In genomic region chr12:80184041-80184440, GRCm38 (mm10) we compare ENCODE assay signal across 21 mouse cellular contexts.
"Had no signal": no experiment of that assay in that cellular context is flagged by ENCODE, and none has a peak within 500 bp of the region (broad histone marks: within the 10 kb centered on the region; RNA-seq: fewer than 3 reads in every experiment).

No protein-coding gene starts in this region.

- H3K9me3 ChIP-seq: lung, embryonic 15.5 days; megakaryocyte, embryonic 14.5 days; midbrain, embryonic 10.5 days; midbrain, embryonic 13.5 days; neural tube, embryonic 13.5 days had no signal

- H3K4me2 ChIP-seq: liver, embryonic 11.5 days; lung, embryonic 15.5 days; midbrain, embryonic 13.5 days; neural tube, embryonic 13.5 days had no signal

- H3K27me3 ChIP-seq: lung, embryonic 15.5 days; megakaryocyte, embryonic 14.5 days; midbrain, embryonic 13.5 days; neural tube, embryonic 13.5 days had no signal

- DNase-seq: layer of hippocampus, postnatal 36 days; lung, adult 18-20 months; lung, postnatal 10 days; lung, postnatal 36 days; retina, postnatal 1 day; right cerebral cortex, postnatal 25 days; spleen, adult 18-20 months; thymus, adult 2 months; thymus, postnatal 14 days; thymus, postnatal 4 days had no signal

- H3K4me3 ChIP-seq: left cerebral cortex, adult 2 months; lung, embryonic 15.5 days; megakaryocyte, embryonic 14.5 days; midbrain, embryonic 10.5 days; midbrain, embryonic 13.5 days; myocyte; neural tube, embryonic 13.5 days had no signal

- ATAC-seq: intestine, postnatal 0 days; midbrain, embryonic 13.5 days; midbrain, embryonic 16.5 days had no signal

- H3K9ac ChIP-seq: liver, embryonic 14.5 days; lung, embryonic 15.5 days; midbrain, embryonic 13.5 days; neural tube, embryonic 13.5 days had no signal

- H3K27ac ChIP-seq: left cerebral cortex, adult 2 months; liver, embryonic 14.5 days; lung, embryonic 15.5 days; midbrain, embryonic 10.5 days; midbrain, embryonic 13.5 days; neural tube, embryonic 13.5 days had no signal

- H3K4me1 ChIP-seq: lung, embryonic 15.5 days; midbrain, embryonic 10.5 days; midbrain, embryonic 13.5 days; neural tube, embryonic 13.5 days had no signal
